ENCODE assay signal across 8 mouse cellular contexts in the genomic region with DNA sequence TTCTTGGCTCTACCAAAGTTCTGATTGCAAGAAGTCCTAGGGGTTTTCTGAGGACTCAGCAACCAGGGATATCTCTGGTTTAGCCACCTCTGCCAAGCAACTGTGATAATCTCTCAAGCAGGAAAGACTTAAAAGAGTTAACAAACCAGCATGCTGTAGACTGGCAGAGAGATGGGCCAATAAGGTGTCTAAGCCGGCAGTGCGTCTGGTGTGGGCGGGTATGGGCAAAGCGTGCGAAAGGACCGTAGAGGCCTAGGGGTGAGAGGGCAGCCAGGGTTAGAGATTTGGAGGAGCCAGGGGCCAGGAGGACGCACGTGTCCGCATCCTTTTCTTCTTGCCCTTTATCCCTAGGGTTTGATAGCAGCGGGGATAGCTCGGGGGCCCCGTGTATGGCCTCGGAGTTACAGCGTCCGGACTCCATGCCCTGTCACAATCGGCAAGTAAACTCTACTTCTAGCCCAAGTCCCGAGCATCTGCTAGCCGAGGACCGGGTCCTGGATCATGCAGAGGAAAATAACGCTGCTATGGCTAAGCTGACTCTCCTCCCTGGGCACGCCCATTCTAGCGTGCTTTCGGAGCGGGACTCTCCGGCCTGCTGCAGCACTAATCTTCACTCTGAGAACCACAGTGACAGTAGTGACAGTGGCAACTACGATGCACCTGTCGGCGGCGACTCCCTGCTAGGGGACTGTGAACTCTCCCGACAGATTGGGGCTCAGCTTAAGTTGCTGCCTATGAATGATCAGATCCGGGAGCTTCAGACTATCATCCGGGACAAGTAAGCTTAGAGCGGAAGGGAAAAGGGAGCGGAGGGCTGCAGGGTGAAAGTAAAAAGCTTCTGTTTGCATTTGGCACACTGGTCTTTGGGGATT. TPM values are rescaled to one million over a fixed set of nuclear protein-coding genes. Genes with fewer than 3 reads are reported as not detected.
DNase-seq lines count a peak whose midpoint lies in the region; ATAC-seq lines count a peak whose summit lies in the region.

A gene (plus strand): TSS at position 247 of the 872 bp plus-strand sequence.

- peak; percentile 98 for ATAC-seq in hindbrain, embryonic 12.5 days (ENCODE audit: low FRiP score)

- peak; percentile 86 for DNase-seq in NIH3T3 (ENCODE audit: low read depth)
- DNase-seq in cerebellum, postnatal 10 days: peak; percentile 86 to 90
- DNase-seq in frontal cortex, postnatal 10 days (ENCODE audit: low spot score in 2 of 2): peak; percentile 69 to 77
- DNase-seq in layer of hippocampus, postnatal 25 days (ENCODE audit: extremely low spot score in 1 of 2, low spot score in 1 of 2): peak; percentile 29 to 63
- DNase-seq in lung, postnatal 14 days: peak; percentile 80
- peak; percentile 74 for DNase-seq in retina, adult 2 months (ENCODE audit: low read depth, low spot score)
- peak; percentile 77 for DNase-seq in thymus, postnatal 25 days

- no peaks in the 10 kb centered on the region for H3K9me3 ChIP-seq in hindbrain, embryonic 12.5 days (replicated peaks)

- peaks cover 36% of the 10 kb centered on the region for H3K27me3 ChIP-seq in hindbrain, embryonic 12.5 days

- peak within 1 kb of the TSS; percentile 62 for H3K9ac ChIP-seq in hindbrain, embryonic 12.5 days

- H3K4me3 ChIP-seq in hindbrain, embryonic 12.5 days: peak within 1 kb of the TSS; percentile 55

- H3K36me3 ChIP-seq in hindbrain, embryonic 12.5 days: no peaks in the 10 kb centered on the region

- peak within 1 kb of the TSS; percentile 53 for H3K4me2 ChIP-seq in hindbrain, embryonic 12.5 days (replicated peaks)

- no peaks in the 10 kb centered on the region for H3K4me1 ChIP-seq in hindbrain, embryonic 12.5 days

- 0 out of 2 replicates have a peak within 1 kb of the TSS, but pooled peaks have one; percentile 35 for H3K27ac ChIP-seq in hindbrain, embryonic 12.5 days

- 19% methylated on average over 34 of the region's 34 CpGs for WGBS in hindbrain, embryonic 12.5 days

RNA-seq across cellular contexts. Expression of the gene that starts here (rescaled TPM):
- 1.8 and 2.5 TPM in 2 replicates for polyA plus RNA-seq in hindbrain, embryonic 12.5 days (2016; fragmentation: Nextera tagmentation; extraction: Ambion mirVana)
- 10 to 100 TPM; 16.0 to 17.5 TPM for total RNA-seq in layer of hippocampus, postnatal 25 days (2021)

Comparison
In these comparisons a context has a peak if more than half of its experiments do, and no peak if none do; other contexts are left out.
1. Peak in every context shown above with its lines: DNase-seq, ATAC-seq, H3K4me3 ChIP-seq and H3K27ac ChIP-seq.